ENCODE assay signal across 21 mouse cellular contexts in genomic region chr15:32356805-32357204, GRCm38 (mm10).
DNase-seq lines count a peak whose midpoint lies in the region; ATAC-seq lines count a peak whose summit lies in the region.
"Had no signal": no experiment of that assay in that cellular context is flagged by ENCODE, and none has a peak within 500 bp of the region (broad histone marks: within the 10 kb centered on the region; RNA-seq: fewer than 3 reads in every experiment).

No protein-coding gene starts in this region.

- no peaks in the 10 kb centered on the region for H3K36me3 ChIP-seq in kidney, embryonic 16.5 days (ENCODE audit: insufficient read depth, low read length)
- H3K36me3 ChIP-seq: embryonic facial prominence, embryonic 10.5 days; G1E; heart, embryonic 15.5 days; hindbrain, embryonic 13.5 days had no signal

- H3K4me1 ChIP-seq in kidney, embryonic 16.5 days (ENCODE audit: insufficient read depth, low read length), result no peaks in the 10 kb centered on the region

- WGBS in kidney, embryonic 16.5 days, result 48% methylated on average over 5 of the region's 5 CpGs

- peak; percentile 18 for DNase-seq in gastrocnemius, adult 18-20 months (ENCODE audit: low spot score)
- no peak for DNase-seq in gastrocnemius, postnatal 14 days
- peak; percentile 26 for DNase-seq in heart, adult 8-10 months (ENCODE audit: low spot score)
- no peak for DNase-seq in heart, adult 11 months
- DNase-seq in kidney, postnatal 36 days, result no peak
- peak; percentile 16 for DNase-seq in ovary, adult 18-20 months (ENCODE audit: low spot score)
- DNase-seq in ovary, postnatal 10 days (ENCODE audit: low spot score), result no peak
- DNase-seq: adrenal gland, adult 8-10 months; adrenal gland, postnatal 36 days; B cell, adult 2 months; cerebellum, adult 2 months; cerebellum, postnatal 10 days; forebrain, postnatal 0 days had no signal

- no peak overlapping the region for H3K4me2 ChIP-seq in kidney, embryonic 16.5 days (replicated peaks; ENCODE audit: low read depth, low read length)
- H3K4me2 ChIP-seq: forebrain, embryonic 13.5 days; heart, embryonic 15.5 days; hindbrain, embryonic 13.5 days had no signal

- 0 out of 2 replicates have a peak, but pooled peaks have one; percentile 27 for ATAC-seq in kidney, embryonic 16.5 days (ENCODE audit: low FRiP score, low TSS enrichment)
- ATAC-seq: CD4-positive, CD25-positive, alpha-beta regulatory T cell, adult 4 months; forebrain, embryonic 13.5 days; forebrain, postnatal 0 days; hindbrain, postnatal 0 days had no signal

- H3K9me3 ChIP-seq in kidney, embryonic 16.5 days (ENCODE audit: low read length), result 0 out of 2 replicates have a peak, but pooled peaks cover 4% of the 10 kb centered on the region
- H3K9me3 ChIP-seq: embryonic facial prominence, embryonic 10.5 days; forebrain, embryonic 13.5 days; heart, embryonic 15.5 days; hindbrain, embryonic 13.5 days had no signal

- H3K27me3 ChIP-seq in kidney, embryonic 16.5 days (ENCODE audit: insufficient read depth, low read length), result no peaks in the 10 kb centered on the region
- H3K27me3 ChIP-seq: forebrain, embryonic 13.5 days; heart, embryonic 15.5 days; hindbrain, embryonic 13.5 days had no signal

- H3K4me3 ChIP-seq in kidney, embryonic 16.5 days (ENCODE audit: low read length), result no peak overlapping the region
- H3K4me3 ChIP-seq: embryonic facial prominence, embryonic 10.5 days; forebrain, embryonic 13.5 days; heart, embryonic 15.5 days; hindbrain, embryonic 13.5 days had no signal

- intact Hi-C loops in gastrocnemius, postnatal 14 days (cut with DNase I; ENCODE audit: low total_unique reads), result no loop called here

- H3K9ac ChIP-seq in kidney, embryonic 16.5 days (replicated peaks; ENCODE audit: low read length), result no peak overlapping the region
- H3K9ac ChIP-seq: forebrain, embryonic 13.5 days; forebrain, postnatal 0 days; heart, embryonic 15.5 days; hindbrain, embryonic 13.5 days had no signal

- no peak overlapping the region for H3K27ac ChIP-seq in kidney, embryonic 16.5 days (ENCODE audit: low read length)
- H3K27ac ChIP-seq: embryonic facial prominence, embryonic 10.5 days; forebrain, embryonic 13.5 days; heart, embryonic 15.5 days; hindbrain, embryonic 13.5 days; hindbrain, postnatal 0 days had no signal

Comparison
In these comparisons a context has a peak if more than half of its experiments do, and no peak if none do; other contexts are left out.
1. DNase-seq: peak in gastrocnemius, adult 18-20 months (single experiment), heart, adult 8-10 months (single experiment) and ovary, adult 18-20 months (single experiment); none in gastrocnemius, postnatal 14 days (single experiment), heart, adult 11 months (single experiment), kidney, postnatal 36 days (0 of 2) and ovary, postnatal 10 days (single experiment).